Mouse (Mus musculus) ES-E14 (cell line): ENCODE data around the gene Coro1c. TPM values are rescaled to one million over a fixed set of nuclear protein-coding genes. Genes with fewer than 3 reads are reported as not detected.
A peak's percentile ranks its signal among the peaks of the same experiment; 100 is the strongest.

Experiments used
- DNase-seq: peaks from one replicate; pipeline ENCODE4 v3.0.0-alpha.2; 2013; ENCODE audit warnings: low read depth, low spot score
- H3K27ac ChIP-seq: 2 replicates; pipeline ENCODE4 v1.5.1; 2012; ENCODE audit warnings: low read depth, mild to moderate bottlenecking, low read length, moderate library complexity, mixed read lengths; ENCODE audit not compliant: poor library complexity, insufficient read depth, severe bottlenecking
- H3K36me3 ChIP-seq: 2 replicates; pipeline ENCODE4 v1.6.1; 2012; ENCODE audit warnings: mild to moderate bottlenecking, low read length, moderate library complexity, mixed read lengths; ENCODE audit not compliant: control insufficient read depth, poor library complexity, insufficient read depth, severe bottlenecking
- H3K4me1 ChIP-seq, 2 experiments: fragments of 150-350 bp in 1 of 2; sonication (generic) in 1 of 2; 2 replicates each; pipeline ENCODE4 v1.6.1; 2012; ENCODE audit warnings: low read length in 2 of 2, mild to moderate bottlenecking in 1 of 2, mixed read lengths in 1 of 2; ENCODE audit not compliant: control insufficient read depth in 2 of 2, insufficient read depth in 2 of 2, poor library complexity in 1 of 2
- H3K4me3 ChIP-seq, 2 experiments: fragments of 150-350 bp in 1 of 2; sonication (generic) in 1 of 2; 2 replicates each; pipeline ENCODE4 v1.5.1; 2012; ENCODE audit warnings: low read length in 2 of 2, low read depth in 1 of 2, mild to moderate bottlenecking in 1 of 2, mixed read lengths in 1 of 2; ENCODE audit not compliant: insufficient read depth in 1 of 2, poor library complexity in 1 of 2, severe bottlenecking in 1 of 2
- H3K9ac ChIP-seq: 2 replicates; pipeline ENCODE4 v1.6.1; 2012; ENCODE audit warnings: low read depth, mild to moderate bottlenecking, low read length, mixed read lengths; ENCODE audit not compliant: poor library complexity, insufficient read depth, severe bottlenecking
- H3K9me3 ChIP-seq: fragments of 150-350 bp; sonication (generic); 2 replicates; pipeline ENCODE4 v1.6.1; 2012; ENCODE audit warnings: low read depth, mild to moderate bottlenecking, low read length; ENCODE audit not compliant: control insufficient read depth, insufficient read depth
- CHD2 ChIP-seq: IDR thresholded peaks from 2 replicates; pipeline ENCODE4 v1.6.1; 2014; ENCODE audit warnings: mild to moderate bottlenecking, low read depth, low read length, inconsistent platforms
- HCFC1 ChIP-seq: IDR thresholded peaks from 2 replicates; pipeline ENCODE4 v1.6.1; 2012; ENCODE audit warnings: low read length, inconsistent platforms, borderline replicate concordance; ENCODE audit not compliant: insufficient read depth
- MAFK ChIP-seq: IDR thresholded peaks from 2 replicates; pipeline ENCODE4 v1.6.1; 2014; ENCODE audit warnings: mild to moderate bottlenecking, low read depth, low read length, inconsistent platforms; ENCODE audit not compliant: insufficient read depth
- ZC3H11A ChIP-seq: IDR thresholded peaks from 2 replicates; pipeline ENCODE4 v1.6.1; 2012; ENCODE audit warnings: low read depth, mild to moderate bottlenecking, inconsistent platforms, low read length, borderline replicate concordance
- ZNF384 ChIP-seq: IDR thresholded peaks from 2 replicates; pipeline ENCODE4 v1.6.1; 2012; ENCODE audit warnings: low read depth, low read length, inconsistent platforms
- in situ Hi-C, 2 experiments: fragments of 600-800 bp; cut with MboI; formaldehyde crosslinking; loops; one replicate each; pipeline ENCODE4 v1.15.1; 2025; ENCODE audit warnings: low sequenced_read_pairs in 2 of 2, inconsistent platforms in 1 of 2; ENCODE audit not compliant: unreplicated experiment in 2 of 2
- total RNA-seq: library from RNA; depleted of rRNA; stranded (reverse); fragments of 300-350 nt; gene quantifications from 2 replicates; pipeline ENCODE4 v1.2.3, GENCODE M21; 2012

Coro1c gene
- total RNA-seq, 1 experiment, result 150 TPM

GRCm38 (mm10) chr5:113864992-113865391 lies 43.6 kb downstream of the Coro1c start:
- peaks cover 3 to 11% of the 10 kb centered on the region in 2 experiments; a peak in 1 of 4 replicates for H3K4me1 ChIP-seq
- no peaks in the 10 kb centered on the region for H3K9me3 ChIP-seq
- H3K9ac ChIP-seq, result no peak overlapping the region
- peaks cover 27% of the 10 kb centered on the region; the same call in 1 of the 2 replicates for H3K36me3 ChIP-seq
- H3K4me3 ChIP-seq, result no peak overlapping the region
- TF ChIP-seq CHD2 (no peak), ZC3H11A (no peak), ZNF384 (no peak), HCFC1 (no peak), MAFK (no peak)
- no peak for DNase-seq
- no peak overlapping the region for H3K27ac ChIP-seq
- in situ Hi-C loops, result no loop called here

- H3K4me1 ChIP-seq, result peaks cover 3 to 10% of the 10 kb centered on the region in 2 experiments; a peak in 2 of 4 replicates
- H3K9me3 ChIP-seq, result no peaks in the 10 kb centered on the region
- H3K36me3 ChIP-seq, result peaks cover 25% of the 10 kb centered on the region; the same call in 1 of the 2 replicates
- in situ Hi-C loops, result no loop called here
- TF ChIP-seq HCFC1 (no peak), CHD2 (no peak)
- no peak for DNase-seq
- H3K9ac ChIP-seq, result no peak overlapping the region
- no peak overlapping the region; a peak in 1 of 4 replicates for H3K4me3 ChIP-seq
- no peak overlapping the region for H3K27ac ChIP-seq
These were observed 44.6 kb downstream of the Coro1c start for GRCm38 (mm10) chr5:113863994-113864393.

- H3K4me3 ChIP-seq, result no peak overlapping the region
- TF ChIP-seq CHD2 (no peak), MAFK (no peak), HCFC1 (no peak), ZNF384 (no peak), ZC3H11A (no peak)
- no peak for DNase-seq
- no peaks in the 10 kb centered on the region for H3K9me3 ChIP-seq
- H3K27ac ChIP-seq, result no peak overlapping the region
- H3K4me1 ChIP-seq, result peaks cover 3 to 16% of the 10 kb centered on the region in 2 experiments; a peak in 2 of 4 replicates
- no peak overlapping the region for H3K9ac ChIP-seq
- H3K36me3 ChIP-seq, result peaks cover 25% of the 10 kb centered on the region; the same call in 1 of the 2 replicates
- in situ Hi-C loops, result no loop called here
These were observed 46.1 kb downstream of the Coro1c start for GRCm38 (mm10) chr5:113862418-113862817.

GRCm38 (mm10) chr5:113861294-113861693 lies 47.3 kb downstream of the Coro1c start:
- Histone ChIP-seq H3K4me3 (no peak overlapping the region), H3K4me1 (peaks cover 3 to 20% of the 10 kb centered on the region in 2 experiments; a peak in 2 of 4 replicates), H3K9me3 (no peaks in the 10 kb centered on the region), H3K27ac (no peak overlapping the region), H3K9ac (no peak overlapping the region), H3K36me3 (peaks cover 26% of the 10 kb centered on the region; the same call in 1 of the 2 replicates)
- in situ Hi-C loops, result no loop called here
- TF ChIP-seq ZNF384 (no peak), HCFC1 (no peak), MAFK (no peak), ZC3H11A (no peak), CHD2 (no peak)
- DNase-seq, result peak; percentile 44

GRCm38 (mm10) chr5:113858971-113859370 lies 49.6 kb downstream of the Coro1c start:
- H3K9ac ChIP-seq, result no peak overlapping the region
- no peaks in the 10 kb centered on the region for H3K9me3 ChIP-seq
- TF ChIP-seq CHD2 (no peak), MAFK (no peak)
- DNase-seq, result no peak
- H3K36me3 ChIP-seq, result peaks cover 17% of the 10 kb centered on the region; the same call in 1 of the 2 replicates
- H3K4me3 ChIP-seq, result no peak overlapping the region
- peaks cover 7 to 27% of the 10 kb centered on the region in 2 experiments; a peak in 3 of 4 replicates for H3K4me1 ChIP-seq
- in situ Hi-C loops, result no loop called here
- no peak overlapping the region for H3K27ac ChIP-seq
